In genomic region chr11:97700003-97700745, GRCm38 (mm10) we compare ENCODE assay signal across 8 mouse cellular contexts. TPM values are rescaled to one million over a fixed set of nuclear protein-coding genes. Genes with fewer than 3 reads are reported as not detected.
A peak's percentile ranks its signal among the peaks of the same experiment; 100 is the strongest.
DNase-seq lines count a peak whose midpoint lies in the region; ATAC-seq lines count a peak whose summit lies in the region.

TSS of gene Pcgf2 (minus strand) at chr11:97700497.

- no peaks in the 10 kb centered on the region for H3K36me3 ChIP-seq in embryonic facial prominence, embryonic 13.5 days
- peaks cover 13% of the 10 kb centered on the region; the same call in 1 of the 2 replicates for H3K36me3 ChIP-seq in heart, embryonic 10.5 days
- peaks cover 5% of the 10 kb centered on the region; the same call in 1 of the 2 replicates for H3K36me3 ChIP-seq in kidney, embryonic 14.5 days (ENCODE audit: control insufficient read depth, insufficient read depth, low read length)
- H3K36me3 ChIP-seq in liver, embryonic 11.5 days (ENCODE audit: control insufficient read depth, insufficient read depth, low read length): no peaks in the 10 kb centered on the region; the same call in 1 of the 2 replicates

- peaks cover 60% of the 10 kb centered on the region for H3K4me1 ChIP-seq in embryonic facial prominence, embryonic 13.5 days
- peaks cover 61% of the 10 kb centered on the region for H3K4me1 ChIP-seq in heart, embryonic 10.5 days
- H3K4me1 ChIP-seq in kidney, embryonic 14.5 days (ENCODE audit: control insufficient read depth, insufficient read depth, low read length): peaks cover 39% of the 10 kb centered on the region
- peaks cover 49% of the 10 kb centered on the region for H3K4me1 ChIP-seq in liver, embryonic 11.5 days (replicated peaks; ENCODE audit: control insufficient read depth, insufficient read depth, low read length)

- H3K27ac ChIP-seq in embryonic facial prominence, embryonic 13.5 days: peak within 1 kb of the TSS; percentile 98
- H3K27ac ChIP-seq in heart, embryonic 10.5 days: peak within 1 kb of the TSS; percentile 98
- H3K27ac ChIP-seq in kidney, embryonic 14.5 days (ENCODE audit: low read depth, low read length): peak within 1 kb of the TSS; percentile 99
- peak within 1 kb of the TSS; percentile 92 for H3K27ac ChIP-seq in liver, embryonic 11.5 days (ENCODE audit: low read depth, low read length)

- peak within 1 kb of the TSS; percentile 90 for H3K4me2 ChIP-seq in embryonic facial prominence, embryonic 13.5 days
- H3K4me2 ChIP-seq in kidney, embryonic 14.5 days (replicated peaks; ENCODE audit: low read depth, low read length): peak within 1 kb of the TSS; percentile 95
- H3K4me2 ChIP-seq in liver, embryonic 11.5 days: peak within 1 kb of the TSS; percentile 93

- H3K27me3 ChIP-seq in embryonic facial prominence, embryonic 13.5 days: no peaks in the 10 kb centered on the region
- H3K27me3 ChIP-seq in heart, embryonic 10.5 days (ENCODE audit: insufficient read depth, poor library complexity, severe bottlenecking): no peaks in the 10 kb centered on the region
- no peaks in the 10 kb centered on the region for H3K27me3 ChIP-seq in kidney, embryonic 14.5 days (ENCODE audit: control insufficient read depth, insufficient read depth, low read length)
- H3K27me3 ChIP-seq in liver, embryonic 11.5 days (replicated peaks; ENCODE audit: control insufficient read depth, insufficient read depth, low read length): peaks cover 19% of the 10 kb centered on the region

- under 1% methylated on average over 85 of the region's 85 CpGs for WGBS in embryonic facial prominence, embryonic 13.5 days
- under 1% methylated on average over 85 of the region's 85 CpGs for WGBS in heart, embryonic 10.5 days
- WGBS in kidney, embryonic 14.5 days: under 1% methylated on average over 85 of the region's 85 CpGs
- under 1% methylated on average over 85 of the region's 85 CpGs for WGBS in liver, embryonic 11.5 days

- no peaks in the 10 kb centered on the region for H3K9me3 ChIP-seq in embryonic facial prominence, embryonic 13.5 days
- H3K9me3 ChIP-seq in heart, embryonic 10.5 days: no peaks in the 10 kb centered on the region
- no peaks in the 10 kb centered on the region for H3K9me3 ChIP-seq in kidney, embryonic 14.5 days (ENCODE audit: control insufficient read depth, low read length)
- H3K9me3 ChIP-seq in liver, embryonic 11.5 days (ENCODE audit: control insufficient read depth, low read length): no peaks in the 10 kb centered on the region

- no peak; the same call in 1 of the 2 replicates for ATAC-seq in embryonic facial prominence, embryonic 13.5 days (ENCODE audit: insufficient number of reproducible peaks, insufficient read depth, low FRiP score, low TSS enrichment, low read depth)
- ATAC-seq in kidney, embryonic 14.5 days (ENCODE audit: low FRiP score, low TSS enrichment): peak; percentile 7
- ATAC-seq in liver, embryonic 11.5 days (replicated peaks; ENCODE audit: low FRiP score): no peak

- H3K4me3 ChIP-seq in embryonic facial prominence, embryonic 13.5 days: peak within 1 kb of the TSS; percentile 94
- H3K4me3 ChIP-seq in heart, embryonic 10.5 days: peak within 1 kb of the TSS; percentile 81
- H3K4me3 ChIP-seq in kidney, embryonic 14.5 days (ENCODE audit: low read length): peak within 1 kb of the TSS; percentile 79
- H3K4me3 ChIP-seq in liver, embryonic 11.5 days (ENCODE audit: low read depth, low read length): peak within 1 kb of the TSS; percentile 69

- DNase-seq in 3134 (ENCODE audit: extremely low read depth, insufficient read length, low spot score): peak; percentile 91
- DNase-seq in adrenal gland, adult 2 months: peak; percentile 89
- peak; percentile 82 for DNase-seq in heart, embryonic 10.5 days (ENCODE audit: low spot score)
- peak; percentile 79 for DNase-seq in liver, embryonic 11.5 days (ENCODE audit: low spot score)
- peak; percentile 85 for DNase-seq in neural tube, embryonic 10.5 days (ENCODE audit: extremely low spot score, low spot score)
- DNase-seq in testis, postnatal 14 days (ENCODE audit: low spot score): peak; percentile 80

- peak within 1 kb of the TSS; percentile 96 for H3K9ac ChIP-seq in embryonic facial prominence, embryonic 13.5 days
- H3K9ac ChIP-seq in kidney, embryonic 14.5 days (ENCODE audit: low read depth, low read length): peak within 1 kb of the TSS; percentile 88
- peak within 1 kb of the TSS; percentile 77 for H3K9ac ChIP-seq in liver, embryonic 11.5 days (ENCODE audit: low read depth, low read length)

RNA-seq across cellular contexts. Expression of gene Pcgf2, which starts in this region (rescaled TPM):
- 10 to 100 TPM; 19.8 to 26.1 TPM for total RNA-seq in adrenal gland, adult 2 months (2021)
- 89.5 and 107 TPM in 2 replicates for polyA plus RNA-seq in adrenal gland, adult 2 months (2012; rRNA removed)
- polyA plus RNA-seq in embryonic facial prominence, embryonic 13.5 days (2015; fragmentation: Nextera tagmentation; extraction: Ambion mirVana): 17.2 and 20.9 TPM in 2 replicates
- polyA plus RNA-seq in heart, embryonic 10.5 days (2016; fragmentation: Nextera tagmentation; extraction: Ambion mirVana): 9.7 and 13.5 TPM in 2 replicates
- 19.3 and 23.1 TPM in 2 replicates for polyA plus RNA-seq in kidney, embryonic 14.5 days (2014; fragmentation: Nextera tagmentation; extraction: Ambion mirVana)
- polyA plus RNA-seq in liver, embryonic 11.5 days (2014; fragmentation: Nextera tagmentation; extraction: Ambion mirVana): 10.3 and 13.2 TPM in 2 replicates
